Comparison of ENCODE assay signal across 8 mouse cellular contexts in the genomic region with DNA sequence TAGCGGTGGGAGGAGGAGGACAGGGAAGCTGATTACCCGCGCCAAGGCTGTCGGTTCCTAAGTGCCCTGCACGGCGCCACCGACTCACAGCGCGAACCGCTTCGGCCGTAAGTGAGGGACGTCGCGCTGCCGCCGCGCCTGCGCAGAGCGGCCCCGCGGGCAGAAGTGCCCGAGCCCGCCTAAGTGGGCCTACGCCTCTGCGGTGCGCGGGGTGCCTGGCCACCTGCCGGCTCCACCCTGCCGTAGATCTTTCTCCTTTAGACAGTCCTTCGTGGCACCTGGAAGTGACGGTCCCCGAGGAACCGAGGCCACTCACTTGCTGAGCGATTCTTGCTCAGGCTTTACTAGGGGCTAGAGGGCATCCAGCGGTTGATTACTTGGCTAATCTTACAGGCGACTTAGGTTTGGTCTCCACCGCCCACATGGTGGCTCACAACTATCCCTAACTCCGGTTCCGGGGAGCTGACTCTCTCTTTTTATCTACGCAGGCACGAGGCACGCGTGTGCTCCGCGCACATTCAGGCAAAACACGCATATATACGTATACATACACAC. TPM values are rescaled to one million over a fixed set of nuclear protein-coding genes. Genes with fewer than 3 reads are reported as not detected.
DNase-seq lines count a peak whose midpoint lies in the region; ATAC-seq and TF ChIP-seq lines count a peak whose summit lies in the region.

No protein-coding gene starts in this region.

- peaks cover 18% of the 10 kb centered on the region for H3K79me2 ChIP-seq in macrophage (ENCODE audit: inconsistent target)

- peak; percentile 84 for ATAC-seq in common myeloid progenitor, adult 5-6 weeks (replicated peaks; ENCODE audit: low read depth, poor library complexity, severe bottlenecking)
- ATAC-seq in hindbrain, postnatal 0 days, result peak; percentile 96

- peak; percentile 22; the same call in 1 of the 2 replicates for TF ChIP-seq CTCF in gastrocnemius, adult 2 months (IDR thresholded peaks at IDR 0.05)
- peak; percentile 25 for TF ChIP-seq CTCF in hindbrain, postnatal 0 days (IDR thresholded peaks at IDR 0.05; ENCODE audit: low read depth)
- TF ChIP-seq CTCF in left cerebral cortex, adult 2 months (IDR thresholded peaks at IDR 0.05), result no peak; the same call in none of the 2 replicates

- peaks cover 4% of the 10 kb centered on the region; the same call in 1 of the 2 replicates for H3K4me1 ChIP-seq in hindbrain, postnatal 0 days (ENCODE audit: insufficient read depth, low read length)

- peak; percentile 92 for DNase-seq in ZHBTc4 (ENCODE audit: low read depth, low spot score)
- peak; percentile 94 for DNase-seq in gastrocnemius, adult 2 months
- DNase-seq in hindbrain, postnatal 0 days (ENCODE audit: low spot score), result peak; percentile 95
- DNase-seq in left cerebral cortex, adult 2 months (ENCODE audit: extremely low spot score in 1 of 2, low spot score in 2 of 2), result peak; percentile 86 to 88
- DNase-seq in retina, postnatal 7 days (ENCODE audit: low read depth, low spot score), result peak; percentile 81
- peak; percentile 81 to 88 for DNase-seq in urinary bladder, adult 18-20 months (ENCODE audit: low spot score in 2 of 2)

- peak overlapping the region; percentile 99 for H3K27ac ChIP-seq in gastrocnemius, adult 2 months
- H3K27ac ChIP-seq in hindbrain, postnatal 0 days, result peak overlapping the region; percentile 82
- H3K27ac ChIP-seq in left cerebral cortex, adult 2 months, result peak overlapping the region; percentile 97
- peak overlapping the region; percentile 64 for H3K27ac ChIP-seq in macrophage

- intact Hi-C loops in gastrocnemius, adult 2 months (cut with DNase I), result loop anchor here (1.0 to 2.0 kb wide), 2 partner anchors 22 kb away; partner anchors contain the start of gene Spast
- intact Hi-C loops in left cerebral cortex, adult 2 months (cut with DNase I), result loop anchor here (1.0 kb wide), 2 partner anchors 21 to 22 kb away; partner anchors contain the start of genes Memo1 and Spast

- WGBS in hindbrain, postnatal 0 days, result under 1% methylated on average over 48 of the region's 48 CpGs
- WGBS in macrophage (ENCODE audit: missing documents), result 2% methylated on average over 48 of the region's 48 CpGs

- peaks cover 5% of the 10 kb centered on the region; the same call in 1 of the 2 replicates for H3K36me3 ChIP-seq in hindbrain, postnatal 0 days (ENCODE audit: insufficient read depth, low read length)
- no peaks in the 10 kb centered on the region for H3K36me3 ChIP-seq in macrophage (ENCODE audit: inconsistent target)

- peak overlapping the region; percentile 58 for H3K9ac ChIP-seq in hindbrain, postnatal 0 days (replicated peaks; ENCODE audit: low read length)

- no peaks in the 10 kb centered on the region for H3K9me3 ChIP-seq in hindbrain, postnatal 0 days (ENCODE audit: low read length)

- peak overlapping the region; percentile 100 for H3K4me3 ChIP-seq in gastrocnemius, adult 2 months
- H3K4me3 ChIP-seq in hindbrain, postnatal 0 days (ENCODE audit: low read length), result peak overlapping the region; percentile 53
- peak overlapping the region; percentile 86 for H3K4me3 ChIP-seq in left cerebral cortex, adult 2 months
- peak overlapping the region; percentile 92 for H3K4me3 ChIP-seq in macrophage (ENCODE audit: inconsistent target)

- H3K27me3 ChIP-seq in hindbrain, postnatal 0 days (ENCODE audit: insufficient read depth, low read length), result no peaks in the 10 kb centered on the region

- peak overlapping the region; percentile 87 for H3K4me2 ChIP-seq in hindbrain, postnatal 0 days (ENCODE audit: low read depth, low read length)

RNA-seq across cellular contexts. Expression of gene Dpy30, which starts 7.4 kb away (rescaled TPM):
- total RNA-seq in common myeloid progenitor, adult 5-6 weeks (2017), result 107 and 148 TPM in 2 replicates
- 10 to 100 TPM; 45.2 to 57.6 TPM for total RNA-seq in gastrocnemius, adult 2 months (2021)
- total RNA-seq in hindbrain, postnatal 0 days (2014; rRNA removed), result 42.5 and 49.9 TPM in 2 replicates
- 253 and 256 TPM in 2 replicates for polyA plus RNA-seq in hindbrain, postnatal 0 days (2015; fragmentation: Nextera tagmentation; extraction: Ambion mirVana)
- 10 to 100 TPM; 42.6 to 45.6 TPM for total RNA-seq in left cerebral cortex, adult 2 months (2021)
- 10 to 100 TPM in 3 of 26 experiments, 1 to 10 TPM in 21, not detected in 2; 1.4 to 18.5 (median 6.5) TPM for total RNA-seq in macrophage (2018; cell fraction: chromatin; rRNA removed)
- 10 to 100 TPM; 33.6 to 73.2 (median 46.1) TPM for total RNA-seq in macrophage (2018; cell fraction: cytosol; rRNA removed)
- 10 to 100 TPM in 11 of 26 experiments, 1 to 10 TPM in 15; 1.7 to 18.9 (median 7.5) TPM for total RNA-seq in macrophage (2018; cell fraction: nucleus; rRNA removed)
- 46.3 to 83.5 TPM (median 55.5 TPM) in 3 replicates for polyA plus RNA-seq in macrophage (2018)

RNA-seq across cellular contexts. Expression of gene Memo1, which starts 21.1 kb away (rescaled TPM):
- 127 and 146 TPM in 2 replicates for total RNA-seq in common myeloid progenitor, adult 5-6 weeks (2017)
- total RNA-seq in gastrocnemius, adult 2 months (2021), result 10 to 100 TPM; 43.7 to 55.6 TPM
- total RNA-seq in hindbrain, postnatal 0 days (2014; rRNA removed), result 51.9 and 60.2 TPM in 2 replicates
- 46.3 and 46.4 TPM in 2 replicates for polyA plus RNA-seq in hindbrain, postnatal 0 days (2015; fragmentation: Nextera tagmentation; extraction: Ambion mirVana)
- 10 to 100 TPM; 43.3 to 46.9 TPM for total RNA-seq in left cerebral cortex, adult 2 months (2021)
- total RNA-seq in macrophage (2018; cell fraction: chromatin; rRNA removed), result 100 to 1,000 TPM in 14 of 26 experiments, 10 to 100 TPM in 12; 69.4 to 140 (median 101) TPM
- total RNA-seq in macrophage (2018; cell fraction: cytosol; rRNA removed), result 10 to 100 TPM; 45.8 to 60.4 (median 53.2) TPM
- 100 to 1,000 TPM in 2 of 26 experiments, 10 to 100 TPM in 24; 39.8 to 128 (median 70.4) TPM for total RNA-seq in macrophage (2018; cell fraction: nucleus; rRNA removed)
- polyA plus RNA-seq in macrophage (2018), result 43.0 to 85.8 TPM (median 55.8 TPM) in 3 replicates

RNA-seq across cellular contexts. Expression of gene Spast, which starts 22.4 kb away (rescaled TPM):
- 54.4 and 55.8 TPM in 2 replicates for total RNA-seq in common myeloid progenitor, adult 5-6 weeks (2017)
- total RNA-seq in gastrocnemius, adult 2 months (2021), result 10 to 100 TPM; 47.5 to 47.9 TPM
- total RNA-seq in hindbrain, postnatal 0 days (2014; rRNA removed), result 92.2 and 96.7 TPM in 2 replicates
- polyA plus RNA-seq in hindbrain, postnatal 0 days (2015; fragmentation: Nextera tagmentation; extraction: Ambion mirVana), result 24.4 and 25.3 TPM in 2 replicates
- total RNA-seq in left cerebral cortex, adult 2 months (2021), result 10 to 100 TPM; 53.4 to 55.1 TPM
- total RNA-seq in macrophage (2018; cell fraction: chromatin; rRNA removed), result 10 to 100 TPM; 10.4 to 54.2 (median 35.0) TPM
- total RNA-seq in macrophage (2018; cell fraction: cytosol; rRNA removed), result 10 to 100 TPM; 15.1 to 29.9 (median 22.1) TPM
- total RNA-seq in macrophage (2018; cell fraction: nucleus; rRNA removed), result 10 to 100 TPM; 13.9 to 43.9 (median 22.4) TPM
- 17.9 to 23.6 TPM (median 19.3 TPM) in 3 replicates for polyA plus RNA-seq in macrophage (2018)

Comparison
In these comparisons a context has a peak if more than half of its experiments do, and no peak if none do; other contexts are left out.
1. Peak in every context shown above with its lines: DNase-seq, ATAC-seq, H3K4me3 ChIP-seq and H3K27ac ChIP-seq.